In the genomic region with DNA sequence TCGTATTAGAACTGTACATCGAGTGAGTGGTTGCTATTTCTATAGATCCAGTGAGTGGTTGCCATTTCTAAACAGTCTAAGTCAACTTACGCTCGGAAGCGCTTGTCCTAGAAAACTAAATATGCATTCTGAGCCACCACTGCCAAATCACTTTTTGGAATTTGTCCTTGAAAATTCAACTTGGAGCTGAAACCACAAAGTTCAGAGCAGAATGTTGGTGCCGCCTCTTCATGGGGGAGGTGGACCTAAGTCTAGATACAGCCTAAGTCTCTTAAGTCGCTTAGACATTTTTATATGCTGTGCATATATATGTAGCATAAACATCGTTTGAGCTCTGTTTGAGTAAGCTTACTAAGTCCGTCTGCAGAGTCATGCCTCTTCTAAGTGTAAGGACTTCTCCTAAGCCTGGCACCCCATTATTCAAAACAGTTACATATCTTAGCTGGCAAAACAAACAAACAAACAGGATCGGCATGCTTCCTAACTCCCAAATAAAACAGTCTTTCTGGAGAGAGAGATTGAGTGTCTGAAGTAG, we compare ENCODE assay signal across 12 mouse cellular contexts. TPM values are rescaled to one million over a fixed set of nuclear protein-coding genes. Genes with fewer than 3 reads are reported as not detected.
DNase-seq lines count a peak whose midpoint lies in the region; ATAC-seq and TF ChIP-seq lines count a peak whose summit lies in the region.
"Had no signal": no experiment of that assay in that cellular context is flagged by ENCODE, and none has a peak within 500 bp of the region (broad histone marks: within the 10 kb centered on the region; RNA-seq: fewer than 3 reads in every experiment).

No protein-coding gene starts in this region.

- WGBS in liver, postnatal 0 days (ENCODE audit: insufficient replicate concordance): 56% methylated on average over 10 of the region's 10 CpGs

- no peak for TF ChIP-seq CTCF in left cerebral cortex, adult 2 months (IDR thresholded peaks at IDR 0.05)
- no peak for TF ChIP-seq CTCF in embryonic fibroblast, embryonic 13.5 days (IDR thresholded peaks at IDR 0.05; ENCODE audit: borderline replicate concordance, insufficient read depth, low read length)
- TF ChIP-seq CTCF in liver, postnatal 0 days (IDR thresholded peaks at IDR 0.05; ENCODE audit: low read depth): no peak

- TF ChIP-seq EP300 in liver, postnatal 0 days (IDR thresholded peaks at IDR 0.05; ENCODE audit: low read depth): no peak

- H3K4me3 ChIP-seq in left cerebral cortex, adult 2 months: no peak overlapping the region
- no peak overlapping the region for H3K4me3 ChIP-seq in embryonic fibroblast, embryonic 13.5 days (ENCODE audit: insufficient read depth, low read length)
- H3K4me3 ChIP-seq in liver, postnatal 0 days (ENCODE audit: low read depth, low read length): no peak overlapping the region
- H3K4me3 ChIP-seq: embryonic facial prominence, embryonic 15.5 days; myocyte had no signal

- H3K9me3 ChIP-seq in liver, postnatal 0 days (ENCODE audit: low read length): no peaks in the 10 kb centered on the region
- H3K9me3 ChIP-seq: embryonic facial prominence, embryonic 15.5 days had no signal

- no peak overlapping the region for H3K9ac ChIP-seq in liver, postnatal 0 days (replicated peaks)
- H3K9ac ChIP-seq: embryonic facial prominence, embryonic 15.5 days had no signal

- intact Hi-C loops in left cerebral cortex, adult 2 months (cut with DNase I): loop anchor here (5.0 to 10.0 kb wide), 3 partner anchors 44 to 436 kb away; no protein-coding TSS in a partner anchor
- intact Hi-C loops in left cerebral cortex, postnatal 4 days (cut with DNase I): no loop called here

- no peak for TF ChIP-seq POLR2A in embryonic fibroblast, embryonic 13.5 days (IDR thresholded peaks at IDR 0.05; ENCODE audit: low read depth, low read length)

- H3K4me1 ChIP-seq in embryonic fibroblast, embryonic 13.5 days (ENCODE audit: control insufficient read depth, insufficient read depth, low read length): no peaks in the 10 kb centered on the region
- peaks cover 16% of the 10 kb centered on the region for H3K4me1 ChIP-seq in liver, postnatal 0 days (ENCODE audit: insufficient read depth)

- H3K27me3 ChIP-seq in liver, postnatal 0 days (ENCODE audit: insufficient read depth, low read length): no peaks in the 10 kb centered on the region
- H3K27me3 ChIP-seq: Patski had no signal

- no peaks in the 10 kb centered on the region for H3K36me3 ChIP-seq in liver, postnatal 0 days (replicated peaks; ENCODE audit: insufficient read depth, low read length)
- H3K36me3 ChIP-seq: embryonic facial prominence, embryonic 15.5 days had no signal

- no peak for ATAC-seq in liver, postnatal 0 days

- peak; percentile 45 for DNase-seq in adrenal gland, adult 2 months
- no peak for DNase-seq in adrenal gland, postnatal 4 days (ENCODE audit: low spot score in 2 of 2)
- no peak for DNase-seq in left cerebral cortex, adult 2 months (ENCODE audit: extremely low spot score in 1 of 2, low spot score in 2 of 2)
- no peak for DNase-seq in left cerebral cortex, postnatal 4 days
- DNase-seq in liver, postnatal 0 days: no peak
- DNase-seq in cerebellum, postnatal 4 days (ENCODE audit: low spot score in 2 of 2): no peak
- no peak for DNase-seq in thymus, postnatal 4 days

- no peak overlapping the region for H3K4me2 ChIP-seq in liver, postnatal 0 days (ENCODE audit: low read depth, low read length)

- H3K27ac ChIP-seq in left cerebral cortex, adult 2 months: peak overlapping the region; percentile 45
- peak overlapping the region; percentile 62 for H3K27ac ChIP-seq in embryonic fibroblast, embryonic 13.5 days (ENCODE audit: insufficient read depth, low read length)
- peak overlapping the region; percentile 62 for H3K27ac ChIP-seq in liver, postnatal 0 days (ENCODE audit: low read depth)

RNA-seq across cellular contexts. Expression of a gene that starts 8.0 kb away (rescaled TPM):
- total RNA-seq in adrenal gland, adult 2 months (2021): 1 to 10 TPM; 3.2 to 4.7 TPM
- 2.4 and 2.5 TPM in 2 replicates for polyA plus RNA-seq in adrenal gland, adult 2 months (2012; rRNA removed)
- total RNA-seq in adrenal gland, postnatal 4 days (2021): 1 to 10 TPM; 3.6 to 4.8 TPM
- total RNA-seq in left cerebral cortex, adult 2 months (2021): 10 to 100 TPM; 30.4 to 33.8 TPM
- total RNA-seq in left cerebral cortex, postnatal 4 days (2021): 10 to 100 TPM; 21.2 to 23.0 TPM
- 0.23 and 0.86 TPM in 2 replicates for polyA plus RNA-seq in embryonic fibroblast, embryonic 13.5 days (2011; ENCODE audit: insufficient read length, low read depth, missing spikeins)
- 1.6 and 2.0 TPM in 2 replicates for polyA plus RNA-seq in liver, postnatal 0 days (2015; fragmentation: Nextera tagmentation; extraction: Ambion mirVana)
- total RNA-seq: heart, adult 18-20 months had no signal

RNA-seq across cellular contexts. Expression of a gene that starts 37.8 kb away (rescaled TPM):
- total RNA-seq in adrenal gland, adult 2 months (2021): 10 to 100 TPM; 37.8 to 48.0 TPM
- polyA plus RNA-seq in adrenal gland, adult 2 months (2012; rRNA removed): 57.8 and 60.2 TPM in 2 replicates
- 10 to 100 TPM; 34.9 to 41.8 TPM for total RNA-seq in adrenal gland, postnatal 4 days (2021)
- total RNA-seq in left cerebral cortex, adult 2 months (2021): 10 to 100 TPM; 50.3 to 52.3 TPM
- 10 to 100 TPM; 36.2 to 36.4 TPM for total RNA-seq in left cerebral cortex, postnatal 4 days (2021)
- 38.1 and 41.1 TPM in 2 replicates for polyA plus RNA-seq in embryonic fibroblast, embryonic 13.5 days (2011; ENCODE audit: insufficient read length, low read depth, missing spikeins)
- polyA plus RNA-seq in liver, postnatal 0 days (2015; fragmentation: Nextera tagmentation; extraction: Ambion mirVana): 6.5 and 7.1 TPM in 2 replicates

RNA-seq across cellular contexts. Expression of a gene that starts 38.7 kb away (rescaled TPM):
- total RNA-seq in adrenal gland, adult 2 months (2021): 10 to 100 TPM; 22.9 to 34.4 TPM
- 31.5 and 32.1 TPM in 2 replicates for polyA plus RNA-seq in adrenal gland, adult 2 months (2012; rRNA removed)
- total RNA-seq in adrenal gland, postnatal 4 days (2021): 10 to 100 TPM; 23.9 to 26.0 TPM
- 10 to 100 TPM; 12.4 to 13.3 TPM for total RNA-seq in left cerebral cortex, adult 2 months (2021)
- 10 to 100 TPM; 23.5 to 26.1 TPM for total RNA-seq in left cerebral cortex, postnatal 4 days (2021)
- polyA plus RNA-seq in embryonic fibroblast, embryonic 13.5 days (2011; ENCODE audit: insufficient read length, low read depth, missing spikeins): 21.1 and 21.4 TPM in 2 replicates
- 10.2 and 10.9 TPM in 2 replicates for polyA plus RNA-seq in liver, postnatal 0 days (2015; fragmentation: Nextera tagmentation; extraction: Ambion mirVana)
